Mouse (Mus musculus) liver, postnatal 0 days (tissue): ENCODE measurements around the gene Ifit1. TPM values are rescaled to one million over a fixed set of nuclear protein-coding genes. Genes with fewer than 3 reads are reported as not detected.
"Not testable (repeated sequence)": the region's sequence is repeated elsewhere in the genome, so short reads cannot be mapped to it uniquely, and the experiment has no call there.

Experiments
- ATAC-seq: fragments of 200-750 bp; cut with Nextera tagmentation; 2 replicates; pipeline ENCODE4 v1.8.0; 2017; ENCODE audit warnings: mild to moderate bottlenecking, moderate library complexity
- DNase-seq: peaks from one replicate; pipeline ENCODE4 v3.0.0-alpha.2; 2016
- H3K27ac ChIP-seq: fragments of 300-500 bp; sonication (generic); 2 replicates; pipeline ENCODE4 v1.5.1; 2014; ENCODE audit warnings: antibody characterized with exemption, moderate library complexity, mild to moderate bottlenecking, low read depth
- H3K27me3 ChIP-seq: fragments of 300-500 bp; sonication (generic); 2 replicates; pipeline ENCODE4 v1.6.1; 2014; ENCODE audit warnings: low read length, control low read depth, mixed read lengths; ENCODE audit not compliant: insufficient read depth
- H3K36me3 ChIP-seq: fragments of 300-500 bp; sonication (generic); replicated peaks from 2 replicates; pipeline ENCODE4 v1.6.1; 2014; ENCODE audit warnings: mild to moderate bottlenecking, control low read depth, low read length, moderate library complexity, mixed read lengths; ENCODE audit not compliant: insufficient read depth
- H3K4me1 ChIP-seq: fragments of 300-500 bp; sonication (generic); 2 replicates; pipeline ENCODE4 v1.6.1; 2014; ENCODE audit warnings: antibody characterized with exemption, mild to moderate bottlenecking, control low read depth; ENCODE audit not compliant: insufficient read depth
- H3K4me2 ChIP-seq: fragments of 300-500 bp; sonication (generic); 2 replicates; pipeline ENCODE4 v1.6.1; 2014; ENCODE audit warnings: low read depth, mild to moderate bottlenecking, low read length, moderate library complexity, mixed read lengths
- H3K4me3 ChIP-seq: fragments of 300-500 bp; sonication (generic); 2 replicates; pipeline ENCODE4 v1.5.1; 2014; ENCODE audit warnings: low read depth, low read length
- H3K9ac ChIP-seq: fragments of 300-500 bp; sonication (generic); replicated peaks from 2 replicates; pipeline ENCODE4 v1.6.1; 2014; ENCODE audit warnings: mild to moderate bottlenecking, moderate library complexity
- H3K9me3 ChIP-seq: fragments of 300-500 bp; sonication (generic); 2 replicates; pipeline ENCODE4 v1.6.1; 2016; ENCODE audit warnings: mild to moderate bottlenecking, control low read depth, low read length, mixed read lengths
- CTCF ChIP-seq: sonication (generic); IDR thresholded peaks from 2 replicates; pipeline ENCODE4 v1.5.1; 2016; ENCODE audit warnings: antibody characterized with exemption, low read depth
- EP300 ChIP-seq: IDR thresholded peaks from 2 replicates; pipeline ENCODE4 v1.6.1; 2016; ENCODE audit warnings: antibody characterized with exemption, low read depth, mild to moderate bottlenecking
- WGBS: fragments of 180-500 bp; shearing (Covaris S2); extraction: QIAGEN DNeasy Blood & Tissue Kit; methylation state at CpG from one replicate; pipeline ENCODE4 v1.1.7; 2014; ENCODE audit not compliant: insufficient replicate concordance; 5-methylcytosine and 5-hydroxymethylcytosine counted together
- polyA plus RNA-seq: library from polyadenylated mRNA; unstranded; fragments of >200 nt; fragmentation: Nextera tagmentation; extraction: Ambion mirVana; gene quantifications from 2 replicates; pipeline ENCODE4 v1.2.1, GENCODE M21; 2015

Gene Ifit1
- polyA plus RNA-seq, 1 experiment from 2014 or later, result 6.6 TPM

DNA sequence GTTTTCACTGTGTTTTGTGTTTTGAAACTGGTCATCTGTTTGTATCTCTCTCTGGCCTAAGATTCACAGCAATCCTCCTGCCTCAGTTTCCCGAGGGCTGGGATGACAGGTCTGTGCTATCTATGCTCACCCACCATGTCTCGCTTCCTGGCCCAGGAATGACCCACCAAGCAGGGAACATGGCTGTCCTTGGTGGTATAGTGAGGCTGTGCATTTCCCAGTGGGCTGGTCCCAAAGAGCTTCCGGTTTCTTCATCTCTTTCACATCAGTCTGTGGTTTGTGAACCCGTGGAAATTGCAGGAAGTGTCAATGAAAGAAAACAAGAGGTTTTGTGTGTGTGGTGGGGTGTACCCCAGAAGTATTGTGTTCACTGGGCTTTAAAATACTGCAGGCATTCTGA is 16.0 kb upstream of the Ifit1 start:
- Histone ChIP-seq H3K9ac (no peak overlapping the region), H3K9me3 (no peaks in the 10 kb centered on the region), H3K27ac (no peak overlapping the region), H3K27me3 (no peaks in the 10 kb centered on the region), H3K4me1 (no peaks in the 10 kb centered on the region), H3K4me2 (no peak overlapping the region), H3K36me3 (no peaks in the 10 kb centered on the region), H3K4me3 (no peak overlapping the region)
- WGBS, result 57% methylated on average over 4 of the region's 4 CpGs
- TF ChIP-seq CTCF, result no peak
- no peak for TF ChIP-seq EP300
- ATAC-seq (no peak), DNase-seq (no peak)

DNA sequence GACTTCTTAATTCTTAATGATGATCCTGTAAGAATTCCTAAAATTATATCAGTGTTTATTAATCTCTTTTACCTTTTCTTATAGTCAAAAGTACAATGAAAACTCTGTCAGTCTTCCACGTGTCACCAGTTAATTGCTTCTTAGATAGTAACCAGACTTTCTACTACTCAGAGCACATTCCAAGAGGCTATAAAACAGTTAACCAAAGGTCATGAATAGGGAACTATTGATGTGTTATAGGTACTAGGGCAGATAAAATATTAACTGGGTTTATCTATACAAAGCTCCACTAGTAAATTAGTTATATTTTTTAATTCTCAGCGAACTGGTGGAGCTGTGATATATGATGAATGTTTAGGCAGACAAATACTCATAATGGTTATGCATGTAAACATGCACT is 13.2 kb upstream of the Ifit1 start:
- 69% methylated on average over 2 of the region's 2 CpGs for WGBS
- no peak for DNase-seq

DNA sequence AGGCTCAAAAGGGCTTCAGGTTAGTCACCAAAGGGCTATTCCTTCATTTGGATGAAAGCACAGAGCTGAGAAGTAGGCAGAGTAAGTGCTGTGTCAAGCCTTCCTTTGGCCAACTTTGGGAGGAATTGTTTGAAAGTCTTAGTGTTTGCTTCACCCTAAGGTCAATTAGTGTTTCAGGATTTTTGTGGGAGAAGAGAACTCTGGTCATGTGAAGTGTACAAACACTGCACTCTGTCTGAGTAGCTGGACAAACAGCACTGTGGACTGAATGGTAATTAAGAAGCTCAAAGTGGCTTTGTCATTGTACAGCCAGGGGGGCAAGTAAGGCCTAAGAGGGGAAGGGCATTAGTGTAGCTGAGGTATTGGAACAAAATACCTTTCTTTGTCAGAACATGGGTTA is 9.2 kb upstream of the Ifit1 start:
- no peak for TF ChIP-seq EP300
- TF ChIP-seq CTCF, result no peak
- no peak for DNase-seq
- no peak overlapping the region for H3K4me2 ChIP-seq
- no peak for ATAC-seq
- H3K4me1 ChIP-seq, result no peaks in the 10 kb centered on the region
- H3K27me3 ChIP-seq, result no peaks in the 10 kb centered on the region
- no peaks in the 10 kb centered on the region for H3K36me3 ChIP-seq
- no peak overlapping the region for H3K27ac ChIP-seq
- H3K9me3 ChIP-seq, result no peaks in the 10 kb centered on the region
- no peak overlapping the region for H3K9ac ChIP-seq
- no peak overlapping the region for H3K4me3 ChIP-seq

More for the DNA sequence above, 13.2 kb upstream of the Ifit1 start:
- no peak for ATAC-seq
- Histone ChIP-seq H3K4me3 (no peak overlapping the region), H3K36me3 (no peaks in the 10 kb centered on the region), H3K4me2 (no peak overlapping the region), H3K4me1 (no peaks in the 10 kb centered on the region), H3K27me3 (no peaks in the 10 kb centered on the region), H3K9ac (no peak overlapping the region), H3K27ac (no peak overlapping the region), H3K9me3 (no peaks in the 10 kb centered on the region)
- TF ChIP-seq EP300 (no peak), CTCF (no peak)

DNA sequence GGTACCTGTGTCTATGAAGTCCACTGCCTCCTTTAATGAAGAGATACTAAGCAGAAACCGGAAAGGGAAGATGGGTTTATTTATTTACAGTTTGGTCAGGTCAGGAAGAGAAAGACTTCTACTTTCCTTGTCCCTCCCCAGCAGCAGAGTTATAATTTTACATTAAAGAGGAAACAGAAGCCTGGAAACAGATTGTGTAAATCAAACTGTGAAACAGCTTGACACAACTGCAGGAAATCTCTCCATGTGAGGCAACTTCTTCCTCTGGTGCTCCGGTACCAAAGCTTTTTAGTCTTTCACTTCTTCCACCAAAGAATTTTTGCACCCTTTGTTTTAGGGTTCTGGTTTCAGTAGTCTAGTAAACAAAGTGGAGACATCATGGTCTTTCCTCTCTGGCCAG is 7.2 kb upstream of the Ifit1 start:
- TF ChIP-seq CTCF, result no peak
- 0 out of 2 replicates have a peak, but pooled peaks have one; percentile 11 for TF ChIP-seq EP300
- H3K9me3 ChIP-seq, result no peaks in the 10 kb centered on the region
- H3K27ac ChIP-seq, result no peak overlapping the region
- H3K4me1 ChIP-seq, result no peaks in the 10 kb centered on the region
- no peak for ATAC-seq
- 0 out of 2 replicates have a peak overlapping the region, but pooled peaks have one; percentile 27 for H3K4me2 ChIP-seq
- DNase-seq, result no peak
- H3K36me3 ChIP-seq, result no peaks in the 10 kb centered on the region
- H3K9ac ChIP-seq, result no peak overlapping the region
- 22% methylated on average over 2 of the region's 2 CpGs for WGBS
- H3K27me3 ChIP-seq, result no peaks in the 10 kb centered on the region
- H3K4me3 ChIP-seq, result no peak overlapping the region

DNA sequence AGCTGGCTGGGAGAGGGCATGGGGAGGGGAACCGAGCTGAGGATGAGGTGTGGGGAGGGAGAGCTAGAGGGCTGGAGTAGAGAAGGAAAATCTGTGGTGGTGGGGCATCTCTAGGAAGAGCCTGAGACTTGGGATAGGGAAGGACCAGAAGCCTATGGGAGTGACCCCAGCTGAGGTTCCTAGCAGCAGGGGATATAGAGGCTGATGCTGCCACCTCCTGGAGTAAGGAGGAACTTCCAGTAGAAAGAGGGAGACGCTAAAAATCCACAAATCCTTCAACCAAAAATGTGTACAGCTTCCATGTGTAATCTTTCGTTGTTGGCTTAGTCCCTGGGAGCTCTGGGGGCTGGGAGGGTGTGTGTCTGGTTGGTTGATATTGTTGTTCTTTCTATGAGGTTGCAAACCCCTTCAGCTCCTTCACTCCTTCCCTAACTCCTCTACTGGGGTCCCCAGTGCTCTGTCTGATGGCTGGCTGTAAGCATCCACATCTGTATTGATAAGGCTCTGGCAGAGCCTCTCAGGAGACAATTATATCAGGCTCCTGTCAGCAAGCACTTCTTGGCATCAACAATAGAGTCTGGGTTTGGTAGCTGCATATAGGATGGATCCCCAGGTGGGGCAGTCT is 3.6 kb upstream of the Ifit1 start:
- TF ChIP-seq CTCF (peak; percentile 82), EP300 (no peak)
- Histone ChIP-seq H3K4me3 (no peak overlapping the region), H3K9me3 (no peaks in the 10 kb centered on the region), H3K27ac (no peak overlapping the region), H3K4me1 (peaks cover 14% of the 10 kb centered on the region), H3K9ac (no peak overlapping the region), H3K4me2 (no peak overlapping the region), H3K27me3 (no peaks in the 10 kb centered on the region), H3K36me3 (no peaks in the 10 kb centered on the region)
- peak; percentile 43; the same call in 1 of the 2 replicates for ATAC-seq
- peak; percentile 52 for DNase-seq
- 6% methylated on average over 3 of the region's 3 CpGs for WGBS

DNA sequence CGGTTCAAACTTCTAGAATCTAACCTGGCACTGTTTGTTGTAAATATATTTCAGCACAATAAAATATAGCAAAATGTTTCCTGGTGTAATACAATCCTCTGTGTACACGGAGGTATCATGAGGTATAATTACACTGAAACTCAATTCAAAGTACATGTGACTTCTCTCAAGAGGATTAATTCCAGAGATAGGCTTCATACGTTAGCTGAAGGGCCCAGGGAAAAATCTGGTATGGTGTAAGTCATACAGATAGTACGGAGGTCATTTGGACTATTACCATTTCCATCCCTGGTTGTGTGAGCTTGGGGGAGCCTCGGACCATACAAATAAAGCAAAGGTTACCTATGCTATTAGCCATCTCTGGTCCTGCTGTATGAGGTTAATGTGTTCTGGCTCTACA is 1.9 kb downstream of the Ifit1 start:
- ATAC-seq, result no peak
- Histone ChIP-seq H3K27ac (no peak overlapping the region), H3K4me3 (no peak overlapping the region), H3K9me3 (no peaks in the 10 kb centered on the region), H3K9ac (no peak overlapping the region), H3K36me3 (no peaks in the 10 kb centered on the region), H3K27me3 (no peaks in the 10 kb centered on the region), H3K4me1 (peaks cover 21% of the 10 kb centered on the region), H3K4me2 (peak overlapping the region; percentile 74)
- DNase-seq, result no peak
- TF ChIP-seq CTCF, result no peak
- TF ChIP-seq EP300, result no peak
- 66% methylated on average over 5 of the region's 5 CpGs for WGBS

DNA sequence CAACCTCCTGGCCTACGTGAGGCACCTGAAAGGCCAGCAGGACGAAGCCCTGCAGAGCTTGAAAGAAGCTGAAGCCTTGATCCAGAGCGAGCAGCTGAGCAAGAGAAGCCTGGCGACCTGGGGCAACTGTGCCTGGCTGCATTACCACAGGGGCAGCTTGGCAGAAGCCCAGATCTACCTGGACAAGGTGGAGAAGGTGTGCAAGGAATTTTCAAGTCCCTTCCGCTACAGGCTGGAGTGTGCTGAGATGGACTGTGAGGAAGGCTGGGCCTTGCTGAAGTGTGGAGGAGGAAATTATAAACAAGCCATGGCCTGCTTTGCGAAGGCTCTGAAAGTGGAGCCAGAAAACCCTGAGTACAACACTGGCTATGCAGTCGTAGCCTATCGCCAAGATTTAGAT is 7.0 kb downstream of the Ifit1 start:
- not testable (repeated sequence) for ATAC-seq, H3K27ac ChIP-seq, H3K4me1 ChIP-seq, H3K9ac ChIP-seq, H3K36me3 ChIP-seq, H3K4me2 ChIP-seq, H3K27me3 ChIP-seq, DNase-seq, H3K9me3 ChIP-seq, H3K4me3 ChIP-seq
- WGBS, result 83% methylated on average over 7 of the region's 8 CpGs
